Mouse (Mus musculus): ENCODE measurements around the gene Slc13a2.

- TF ChIP-seq CTCF (IDR thresholded peaks at IDR 0.05; ENCODE audit: borderline replicate concordance, insufficient read depth, low read length) = no peak
- peak; percentile 64 for TF ChIP-seq POLR2A (IDR thresholded peaks at IDR 0.05; ENCODE audit: low read depth, low read length)
Observed at GRCm38 (mm10) chr11:78465568-78466180, 43.7 kb upstream of the Slc13a2 start, which contains the start of gene Slc46a1.

Data from embryonic fibroblast, embryonic 13.5 days (primary cell).